Mouse (Mus musculus) left cerebral cortex, adult 11 months (tissue): ENCODE measurements at regions not wholly inside any gene's neighbourhood (a gene's known extent, or its start where the extent isn't known, plus 50 kb on each side); places are given as distances from the start of the nearest gene placed in this dataset.
A peak's percentile ranks its signal among the peaks of the same experiment; 100 is the strongest.

Experiments used
- DNase-seq: peaks from one replicate; pipeline ENCODE4 v3.0.0; 2022; ENCODE audit warnings: low spot score

DNA sequence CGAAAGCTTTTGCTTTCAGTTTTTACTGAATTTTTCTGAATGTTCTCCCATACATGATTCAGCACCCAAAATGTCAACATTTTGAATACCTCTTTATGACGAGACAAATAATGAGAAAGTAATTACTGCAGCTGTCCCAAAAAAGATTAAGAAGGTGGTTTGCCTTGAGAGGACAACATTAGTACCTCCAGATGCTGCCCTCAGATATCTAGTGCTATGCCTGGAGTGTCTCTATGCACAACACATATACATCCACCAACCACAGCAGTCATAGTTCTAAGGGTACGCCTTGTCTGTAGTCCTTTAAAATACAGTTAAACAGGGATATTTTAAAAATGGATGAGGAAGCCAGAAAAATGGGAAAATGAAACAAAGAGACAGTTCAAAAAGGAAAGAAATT lies 81.1 kb upstream of the Gpc5 start:
- DNase-seq = no peak

GRCm38 (mm10) chr14:115015299-115015698 lies 76.7 kb upstream of the Gpc5 start:
- DNase-seq = no peak

- DNase-seq = no peak
Observed at GRCm38 (mm10) chr14:115017410-115018153, 74.4 kb upstream of the Gpc5 start.

DNA sequence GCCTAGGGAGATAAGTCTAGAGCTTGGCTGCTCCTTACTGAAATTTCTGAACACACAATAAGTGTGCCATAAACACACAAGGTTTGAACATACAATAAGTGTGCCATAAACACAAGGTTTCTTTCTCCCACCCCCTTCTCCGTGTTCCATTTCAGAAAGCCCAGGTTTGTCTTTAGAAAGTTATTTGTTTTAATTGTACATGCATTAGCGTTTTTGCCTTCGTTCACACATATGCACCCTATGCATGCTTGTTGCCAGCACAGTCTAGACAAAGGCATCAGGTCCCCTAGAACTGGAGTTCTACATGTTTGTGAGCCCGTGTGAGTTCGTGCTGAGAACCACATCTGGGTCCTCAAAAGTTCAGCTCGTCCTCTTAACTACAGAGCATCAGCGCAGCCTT lies 64.0 kb upstream of the Gpc5 start:
- no peak for DNase-seq

- DNase-seq = no peak
Observed at GRCm38 (mm10) chr14:115031734-115032133, 60.3 kb upstream of the Gpc5 start.

GRCm38 (mm10) chr14:115033375-115033969 lies 58.5 kb upstream of the Gpc5 start:
- no peak for DNase-seq

GRCm38 (mm10) chr14:115034718-115035437 lies 57.1 kb upstream of the Gpc5 start:
- DNase-seq = no peak

DNA sequence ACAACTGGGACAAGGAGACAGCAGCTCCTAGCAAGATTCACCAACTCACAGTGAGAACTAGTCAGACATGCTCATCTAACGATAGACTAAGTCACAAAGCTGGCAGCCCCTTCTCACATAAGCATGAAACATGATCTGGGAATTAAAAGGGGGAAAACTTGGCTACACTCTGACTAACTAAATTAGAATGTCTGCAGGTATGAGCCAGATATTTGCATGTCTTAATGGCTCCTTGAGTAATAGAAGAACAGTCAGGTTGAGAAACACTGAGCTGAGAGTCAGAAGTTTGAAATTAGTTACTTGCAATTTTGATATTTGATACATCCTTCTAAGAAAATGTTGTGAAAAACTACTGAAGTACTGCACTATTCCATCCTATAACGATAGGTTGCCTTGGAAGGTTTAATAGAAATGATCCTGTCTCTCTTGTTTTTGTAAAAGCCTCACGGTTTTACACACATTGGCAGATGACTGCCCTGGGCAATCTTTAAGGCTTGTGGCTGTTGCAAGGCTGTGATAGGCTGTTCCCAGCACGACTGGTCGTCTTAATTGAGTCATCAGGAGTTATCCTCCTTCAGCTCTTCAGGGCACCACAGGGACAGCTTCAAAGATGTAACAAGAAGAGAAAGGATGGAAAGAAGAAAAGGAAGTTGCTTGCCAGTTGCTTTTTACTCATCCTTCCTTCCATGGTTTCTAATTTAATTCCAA lies 54.8 kb upstream of the Gpc5 start:
- no peak for DNase-seq

GRCm38 (mm10) chr14:115038788-115039187 lies 53.2 kb upstream of the Gpc5 start:
- DNase-seq = no peak

DNA sequence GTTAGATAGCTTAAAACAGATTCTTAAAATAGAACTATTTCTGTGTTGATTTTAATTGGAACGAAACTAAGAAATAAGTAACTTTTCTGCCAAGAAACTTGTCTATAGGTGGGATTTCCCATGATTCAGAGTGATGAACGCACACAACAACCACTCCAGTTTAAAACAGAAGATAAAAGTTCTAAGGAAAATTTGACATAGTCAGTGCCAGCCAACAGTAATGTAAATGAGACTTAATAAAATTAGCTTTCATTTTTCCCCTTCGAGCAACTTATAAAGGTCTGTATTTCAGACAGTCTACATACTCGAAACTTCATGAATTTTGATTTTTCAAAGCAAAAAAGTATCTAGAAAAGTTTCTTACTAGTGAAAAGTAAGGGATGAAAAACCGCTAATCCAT lies 52.5 kb upstream of the Gpc5 start:
- DNase-seq = no peak

- no peak for DNase-seq
Observed at GRCm38 (mm10) chr14:115040091-115040571, 51.9 kb upstream of the Gpc5 start.

GRCm38 (mm10) chr14:115040578-115041206 lies 51.3 kb upstream of the Gpc5 start:
- no peak for DNase-seq

- DNase-seq = no peak
Observed at GRCm38 (mm10) chr14:115041336-115042054, 50.5 kb upstream of the Gpc5 start.

DNA sequence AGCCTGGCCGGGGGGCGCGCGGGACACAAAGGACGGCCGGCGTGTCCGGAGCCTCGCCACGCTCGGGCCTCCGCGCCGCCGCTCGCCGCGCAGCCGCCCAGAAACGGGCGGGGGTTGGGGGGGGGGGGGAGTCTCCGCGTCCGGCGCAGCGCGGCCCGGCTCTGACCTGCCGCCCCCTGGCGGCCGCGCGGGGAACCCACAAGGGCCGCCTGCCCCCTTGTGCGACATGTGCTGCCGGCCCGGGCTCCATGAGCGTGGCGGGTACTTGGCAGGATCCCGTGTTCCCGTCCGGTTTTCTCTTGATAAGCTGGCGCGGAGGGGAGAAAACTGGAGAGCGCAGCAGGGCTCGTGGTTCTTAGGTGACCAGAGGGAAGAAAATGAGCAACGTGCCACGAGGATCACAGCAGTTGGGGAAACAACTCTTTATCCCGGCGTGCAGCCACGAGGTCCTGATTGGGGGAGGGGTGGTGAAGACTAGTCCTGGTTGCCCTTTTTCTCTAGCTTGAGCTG lies 49.9 kb upstream of the Gpc5 start:
- peak; percentile 71 for DNase-seq
